ENCODE assay signal across 12 mouse cellular contexts in the genomic region with DNA sequence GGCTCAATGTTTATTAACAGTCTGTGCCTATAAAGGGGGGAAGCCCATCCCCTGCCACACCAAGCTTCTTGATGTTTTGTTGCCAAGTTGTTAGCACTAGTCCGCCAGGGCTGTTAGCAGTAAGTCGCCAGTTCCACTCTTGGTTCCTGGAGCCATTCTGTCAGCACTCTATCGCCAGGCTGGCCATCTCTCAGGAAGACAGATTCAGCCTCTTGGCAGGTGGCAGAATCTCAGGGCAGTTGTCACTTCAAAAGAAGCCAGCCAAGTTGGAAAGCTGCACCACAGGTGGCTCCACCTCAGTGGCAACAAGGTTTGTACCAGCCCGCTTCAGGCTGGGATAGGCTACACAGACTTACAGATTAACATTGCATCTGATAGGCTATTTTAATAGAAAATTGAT.
"Had no signal": no experiment of that assay in that cellular context is flagged by ENCODE, and none has a peak within 500 bp of the region (broad histone marks: within the 10 kb centered on the region; RNA-seq: fewer than 3 reads in every experiment).

No protein-coding gene starts in this region.

- DNase-seq: gastrocnemius, postnatal 14 days; gastrocnemius, postnatal 36 days; heart, adult 18-20 months; heart, postnatal 10 days; kidney, adult 11 months; kidney, adult 2 months; kidney, adult 9 months; kidney, postnatal 14 days; kidney, postnatal 36 days; layer of hippocampus, adult 9-11 months; layer of hippocampus, postnatal 36 days; lung, adult 18-20 months had no signal
